Mouse (Mus musculus) hindbrain, embryonic 10.5 days (tissue): ENCODE measurements around the gene Fhit. TPM values are rescaled to one million over a fixed set of nuclear protein-coding genes. Genes with fewer than 3 reads are reported as not detected.

Experiments
- DNase-seq: peaks from one replicate; pipeline ENCODE4 v3.0.0-alpha.2; 2017; ENCODE audit warnings: low spot score
- H3K27ac ChIP-seq: fragments of 300-500 bp; sonication (generic); 2 replicates; pipeline ENCODE4 v1.5.1; 2016; ENCODE audit warnings: mild to moderate bottlenecking, moderate library complexity
- H3K27me3 ChIP-seq: fragments of 300-500 bp; sonication (generic); 2 replicates; pipeline ENCODE4 v1.6.1; 2016; ENCODE audit warnings: mild to moderate bottlenecking; ENCODE audit not compliant: poor library complexity, insufficient read depth, severe bottlenecking
- H3K36me3 ChIP-seq: fragments of 300-500 bp; sonication (generic); 2 replicates; pipeline ENCODE4 v1.6.1; 2016; ENCODE audit warnings: mild to moderate bottlenecking, moderate library complexity
- H3K4me1 ChIP-seq: fragments of 300-500 bp; sonication (generic); replicated peaks from 2 replicates; pipeline ENCODE4 v1.6.1; 2016; ENCODE audit warnings: mild to moderate bottlenecking
- H3K4me3 ChIP-seq: fragments of 300-500 bp; sonication (generic); 2 replicates; pipeline ENCODE4 v1.5.1; 2016; ENCODE audit warnings: mild to moderate bottlenecking, moderate library complexity
- H3K9me3 ChIP-seq: fragments of 300-500 bp; sonication (generic); 2 replicates; pipeline ENCODE4 v1.6.1; 2016; ENCODE audit warnings: mild to moderate bottlenecking, moderate library complexity
- WGBS: fragments of 180-500 bp; shearing (Covaris S2); methylation state at CpG from one replicate; pipeline ENCODE4 v1.1.7; 2016; 5-methylcytosine and 5-hydroxymethylcytosine counted together
- polyA plus RNA-seq: library from polyadenylated mRNA; unstranded; fragments of >200 nt; fragmentation: Nextera tagmentation; extraction: Ambion mirVana; gene quantifications from 2 replicates; pipeline ENCODE4 v1.2.1, GENCODE M21; 2016

Fhit gene
- 2.7 and 4.4 TPM in 2 replicates for polyA plus RNA-seq

DNA sequence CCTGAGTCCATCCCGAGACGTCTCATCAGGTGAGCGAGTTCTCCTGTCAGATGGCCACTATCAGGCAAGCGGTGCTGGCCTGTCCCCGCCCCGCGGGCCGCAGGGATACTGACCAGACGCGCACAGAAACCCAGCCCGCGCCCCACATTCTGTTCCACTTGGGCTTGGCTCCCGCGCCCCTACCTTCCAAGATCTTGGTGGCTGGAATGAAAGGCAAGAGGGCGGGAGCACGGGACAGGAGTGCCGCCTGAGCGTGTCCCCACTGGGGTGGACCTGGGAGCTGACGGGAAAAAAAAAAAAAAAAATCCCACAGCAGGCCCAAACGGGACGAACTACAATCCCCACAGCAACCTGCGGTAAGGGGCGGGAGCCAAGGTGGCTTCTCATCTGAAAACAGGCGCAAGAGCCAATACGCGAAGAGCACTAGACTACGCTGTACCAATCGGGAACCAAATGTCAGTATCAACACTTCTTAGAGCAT, at the start of gene Fhit:
Gene Fhit, minus strand, starts transcription at position 285 of the 481 bp plus-strand sequence.
- peak; percentile 84 for DNase-seq
- H3K4me1 ChIP-seq = peaks cover 9% of the 10 kb centered on the region; the same call in 1 of the 2 replicates
- H3K4me3 ChIP-seq = peak within 1 kb of the TSS; percentile 72
- H3K27me3 ChIP-seq = no peaks in the 10 kb centered on the region
- no peaks in the 10 kb centered on the region for H3K36me3 ChIP-seq
- no peaks in the 10 kb centered on the region for H3K9me3 ChIP-seq
- peak within 1 kb of the TSS; percentile 88 for H3K27ac ChIP-seq
- WGBS = under 1% methylated on average over 28 of the region's 28 CpGs

DNA sequence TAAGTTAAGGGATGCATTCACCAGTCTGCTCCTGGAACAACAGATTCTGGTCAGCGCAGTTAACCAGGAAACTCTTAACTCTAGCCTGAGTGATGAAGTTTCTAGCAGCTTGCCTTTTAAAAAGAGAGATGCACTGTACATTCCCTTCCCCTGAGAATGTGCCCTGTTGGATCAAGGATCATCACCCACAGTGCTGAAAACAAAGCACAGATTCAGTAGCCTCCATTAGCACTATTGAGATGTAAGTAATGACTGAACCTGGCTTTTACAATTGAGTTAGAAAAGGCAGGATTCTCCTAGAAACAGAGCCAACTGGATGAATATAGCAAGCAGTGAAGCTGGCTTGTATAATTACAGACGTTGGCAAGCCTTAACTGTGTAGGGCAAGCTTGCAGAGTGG, 45.0 kb upstream of the Fhit start:
- Histone ChIP-seq H3K27ac (no peak overlapping the region), H3K4me1 (0 out of 2 replicates have a peak, but pooled peaks cover 3% of the 10 kb centered on the region), H3K27me3 (no peaks in the 10 kb centered on the region), H3K36me3 (no peaks in the 10 kb centered on the region), H3K4me3 (no peak overlapping the region), H3K9me3 (no peaks in the 10 kb centered on the region)
- DNase-seq = no peak
- WGBS = 53% methylated on average over 2 of the region's 2 CpGs

DNA sequence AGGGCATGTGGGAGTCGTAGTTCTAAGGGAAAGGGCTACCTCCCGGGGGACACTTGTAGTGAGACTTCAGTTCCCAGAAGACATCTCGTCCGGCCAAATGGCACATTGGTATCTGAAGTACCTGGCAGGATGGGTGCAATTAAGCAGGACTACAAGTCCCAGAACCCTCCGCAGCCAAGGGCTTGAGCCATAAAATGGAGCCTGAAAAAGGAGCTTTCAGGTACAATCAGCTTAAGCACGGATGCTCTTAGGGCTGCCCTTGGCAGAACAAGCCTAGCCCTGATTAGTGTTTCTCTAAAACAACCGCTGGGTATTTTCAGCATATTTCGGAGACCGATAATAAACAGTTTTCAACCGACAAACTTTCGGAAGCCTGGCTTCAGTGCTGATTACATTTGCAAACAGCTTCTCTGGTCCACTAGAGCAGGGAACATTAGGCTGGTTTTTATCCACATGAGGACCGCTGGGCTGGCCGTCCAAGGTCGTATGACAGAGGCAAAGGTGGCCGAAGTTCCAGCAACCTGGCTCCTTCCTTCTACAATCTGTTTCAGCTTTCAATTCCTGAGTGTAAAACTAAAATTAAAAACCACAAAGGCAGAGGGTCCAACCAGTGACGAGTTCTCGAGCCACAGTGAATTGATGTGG, 907 bp downstream of the Fhit start:
- H3K27me3 ChIP-seq = no peaks in the 10 kb centered on the region
- WGBS = 8% methylated on average over 17 of the region's 17 CpGs
- H3K4me3 ChIP-seq = peak overlapping the region; percentile 72
- peak overlapping the region; percentile 88 for H3K27ac ChIP-seq
- no peaks in the 10 kb centered on the region for H3K36me3 ChIP-seq
- H3K4me1 ChIP-seq = peaks cover 9% of the 10 kb centered on the region; the same call in 1 of the 2 replicates
- H3K9me3 ChIP-seq = no peaks in the 10 kb centered on the region
- peak; percentile 71 for DNase-seq

DNA sequence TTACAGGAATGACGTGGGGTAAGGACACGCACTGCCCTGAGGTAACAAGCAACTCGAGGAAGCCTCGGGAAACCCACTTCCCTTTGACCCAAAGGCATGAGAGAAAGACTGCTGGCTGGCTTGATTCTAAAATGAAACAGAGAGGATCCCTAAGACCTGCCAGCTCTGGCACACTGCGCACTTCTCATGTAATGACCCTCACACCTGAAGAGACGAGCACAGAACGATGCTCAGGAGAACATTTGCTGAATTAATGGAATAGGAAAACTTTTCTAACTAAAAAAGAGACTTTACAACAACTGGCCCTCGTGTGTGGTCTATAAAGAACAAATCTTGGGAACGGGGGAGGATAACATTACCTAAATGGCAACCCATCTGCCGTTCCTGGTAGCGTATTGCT, 2.2 kb downstream of the Fhit start:
- H3K9me3 ChIP-seq = no peaks in the 10 kb centered on the region
- no peak overlapping the region for H3K4me3 ChIP-seq
- peaks cover 9% of the 10 kb centered on the region; the same call in 1 of the 2 replicates for H3K4me1 ChIP-seq
- H3K36me3 ChIP-seq = no peaks in the 10 kb centered on the region
- no peak for DNase-seq
- WGBS = 89% methylated on average over 11 of the region's 11 CpGs
- H3K27ac ChIP-seq = no peak overlapping the region
- no peaks in the 10 kb centered on the region for H3K27me3 ChIP-seq

GRCm38 (mm10) chr14:11159021-11159420, 2.8 kb downstream of the Fhit start:
- Histone ChIP-seq H3K27me3 (no peaks in the 10 kb centered on the region), H3K9me3 (no peaks in the 10 kb centered on the region), H3K36me3 (no peaks in the 10 kb centered on the region), H3K4me1 (peaks cover 9% of the 10 kb centered on the region; the same call in 1 of the 2 replicates), H3K4me3 (no peak overlapping the region), H3K27ac (no peak overlapping the region)
- 78% methylated on average over 7 of the region's 7 CpGs for whole genome bisulfite sequencing
- DNase-seq = no peak

GRCm38 (mm10) chr14:11157741-11158140, 4.1 kb downstream of the Fhit start:
- Histone ChIP-seq H3K9me3 (no peaks in the 10 kb centered on the region), H3K4me3 (no peak overlapping the region), H3K27ac (no peak overlapping the region), H3K36me3 (no peaks in the 10 kb centered on the region), H3K4me1 (peaks cover 9% of the 10 kb centered on the region; the same call in 1 of the 2 replicates), H3K27me3 (no peaks in the 10 kb centered on the region)
- no peak for DNase-seq
- 77% methylated on average over 3 of the region's 3 CpGs for WGBS

- Histone ChIP-seq H3K27ac (no peak overlapping the region), H3K4me3 (no peak overlapping the region), H3K27me3 (no peaks in the 10 kb centered on the region), H3K4me1 (no peaks in the 10 kb centered on the region), H3K36me3 (no peaks in the 10 kb centered on the region), H3K9me3 (no peaks in the 10 kb centered on the region)
- no peak for DNase-seq
- WGBS = 83% methylated on average over 9 of the region's 9 CpGs
These were observed 10.1 kb downstream of the Fhit start for GRCm38 (mm10) chr14:11151634-11152321.

DNA sequence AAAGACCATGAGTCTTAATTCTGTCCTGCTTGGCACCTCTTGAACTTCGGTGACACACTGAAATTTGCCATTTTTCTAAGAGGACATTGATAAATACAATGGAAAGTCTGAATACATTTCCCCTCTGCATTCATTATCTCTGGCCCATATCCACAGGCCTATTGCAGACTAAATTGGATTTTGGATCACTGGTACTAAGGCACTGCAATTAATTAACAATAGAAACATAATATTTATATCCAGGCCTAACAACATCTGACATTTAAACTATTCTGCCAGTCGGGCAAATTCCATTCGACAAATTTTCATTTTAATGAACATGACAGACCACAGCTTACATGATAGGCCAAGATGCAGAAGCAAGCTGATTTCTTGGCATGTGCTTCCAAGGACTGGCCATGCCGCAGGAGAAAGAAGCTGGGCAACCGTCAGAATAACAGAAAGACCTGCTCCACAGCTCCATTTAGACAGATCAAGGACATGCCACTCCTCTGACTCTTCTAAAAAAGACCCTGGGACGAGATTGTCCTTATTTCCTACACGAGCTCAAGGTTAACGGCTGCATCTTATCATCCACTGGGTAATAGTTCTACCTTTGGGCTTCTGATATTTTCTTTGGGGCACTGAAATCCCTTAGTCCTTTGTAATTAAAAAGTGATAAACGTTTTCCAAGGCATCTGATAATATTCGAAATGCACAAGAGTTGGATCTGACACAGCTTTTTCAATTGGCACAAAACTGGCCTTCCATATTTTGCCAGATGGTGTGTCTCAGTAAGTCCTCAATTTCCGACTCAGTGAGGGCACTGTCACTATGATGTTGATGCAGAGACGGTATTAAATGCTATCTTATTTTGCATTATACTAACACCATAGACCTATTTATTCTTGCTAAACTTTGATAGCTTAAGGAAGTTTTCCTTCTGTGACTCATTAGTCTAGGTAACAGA, 27.8 kb downstream of the Fhit start:
- DNase-seq = no peak
- Histone ChIP-seq H3K36me3 (no peaks in the 10 kb centered on the region), H3K27ac (no peak overlapping the region), H3K27me3 (no peaks in the 10 kb centered on the region), H3K4me1 (no peaks in the 10 kb centered on the region), H3K9me3 (no peaks in the 10 kb centered on the region), H3K4me3 (no peak overlapping the region)
- WGBS = 89% methylated on average over 12 of the region's 12 CpGs

GRCm38 (mm10) chr14:11132637-11133474, 29.0 kb downstream of the Fhit start:
- DNase-seq = no peak
- Histone ChIP-seq H3K27ac (no peak overlapping the region), H3K9me3 (no peaks in the 10 kb centered on the region), H3K36me3 (no peaks in the 10 kb centered on the region), H3K27me3 (no peaks in the 10 kb centered on the region), H3K4me1 (no peaks in the 10 kb centered on the region), H3K4me3 (no peak overlapping the region)
- 91% methylated on average over 6 of the region's 6 CpGs for WGBS

DNA sequence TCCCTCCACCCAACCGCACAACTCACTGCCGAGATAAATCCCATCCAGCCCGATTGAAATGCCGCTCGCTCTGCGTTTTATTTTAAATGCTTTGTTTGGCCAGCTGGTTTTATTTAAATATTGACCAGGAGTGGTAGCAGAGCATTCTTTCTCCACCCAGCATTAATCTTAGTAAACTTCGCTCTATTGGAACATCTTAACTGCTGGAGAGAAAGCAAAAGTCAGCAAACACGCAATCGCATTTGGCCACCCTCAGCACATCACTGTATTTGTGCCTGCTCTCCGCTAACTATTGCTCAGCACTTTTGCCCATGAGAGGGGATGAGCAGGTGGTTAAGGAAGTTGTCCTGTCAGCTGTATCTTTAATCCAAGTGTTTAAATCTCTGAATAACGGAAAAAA, 36.7 kb downstream of the Fhit start:
- H3K9me3 ChIP-seq = no peaks in the 10 kb centered on the region
- no peaks in the 10 kb centered on the region for H3K36me3 ChIP-seq
- no peak overlapping the region for H3K27ac ChIP-seq
- H3K27me3 ChIP-seq = no peaks in the 10 kb centered on the region
- WGBS = 82% methylated on average over 11 of the region's 11 CpGs
- no peaks in the 10 kb centered on the region for H3K4me1 ChIP-seq
- no peak overlapping the region for H3K4me3 ChIP-seq
- no peak for DNase-seq

GRCm38 (mm10) chr14:11119076-11119475, 42.8 kb downstream of the Fhit start:
- 93% methylated on average over 6 of the region's 6 CpGs for WGBS
- H3K36me3 ChIP-seq = no peaks in the 10 kb centered on the region
- no peaks in the 10 kb centered on the region for H3K4me1 ChIP-seq
- no peak overlapping the region for H3K4me3 ChIP-seq
- H3K27ac ChIP-seq = no peak overlapping the region
- DNase-seq = no peak
- H3K27me3 ChIP-seq = no peaks in the 10 kb centered on the region
- H3K9me3 ChIP-seq = no peaks in the 10 kb centered on the region

DNA sequence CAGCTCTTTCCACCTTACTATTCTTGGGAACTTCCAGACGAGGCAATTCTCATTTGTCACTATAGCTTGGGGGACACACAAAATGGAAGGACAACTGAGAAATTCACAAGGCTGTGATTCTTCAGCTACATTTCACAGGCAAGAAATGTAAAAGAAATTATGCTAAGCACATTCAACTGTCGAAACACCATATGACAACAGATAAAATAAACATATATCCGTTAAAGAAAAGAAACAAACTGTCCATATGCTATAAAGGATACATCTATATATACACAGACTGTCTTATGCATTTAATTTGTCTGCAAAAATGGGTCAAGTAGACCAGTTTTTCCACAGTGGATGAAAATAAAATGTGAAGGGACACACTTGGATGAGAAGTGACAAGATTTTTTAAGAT, 76.2 kb downstream of the Fhit start:
- Histone ChIP-seq H3K27me3 (no peaks in the 10 kb centered on the region), H3K4me3 (no peak overlapping the region), H3K36me3 (no peaks in the 10 kb centered on the region), H3K4me1 (peaks cover 11% of the 10 kb centered on the region; the same call in 1 of the 2 replicates), H3K9me3 (no peaks in the 10 kb centered on the region), H3K27ac (no peak overlapping the region)
- DNase-seq = no peak
- WGBS = 86% methylated on average over 3 of the region's 3 CpGs
